Mouse (Mus musculus) stomach, postnatal 0 days (tissue): ENCODE results near the gene Abcg4.

Experiments used
- CTCF ChIP-seq: IDR thresholded peaks from 2 replicates; pipeline ENCODE4 v1.5.1; 2016; ENCODE audit warnings: antibody characterized with exemption, low read depth, mild to moderate bottlenecking, moderate library complexity
- EP300 ChIP-seq: optimal IDR thresholded peaks from 2 replicates; pipeline ENCODE3; 2016; ENCODE audit warnings: antibody characterized with exemption

DNA sequence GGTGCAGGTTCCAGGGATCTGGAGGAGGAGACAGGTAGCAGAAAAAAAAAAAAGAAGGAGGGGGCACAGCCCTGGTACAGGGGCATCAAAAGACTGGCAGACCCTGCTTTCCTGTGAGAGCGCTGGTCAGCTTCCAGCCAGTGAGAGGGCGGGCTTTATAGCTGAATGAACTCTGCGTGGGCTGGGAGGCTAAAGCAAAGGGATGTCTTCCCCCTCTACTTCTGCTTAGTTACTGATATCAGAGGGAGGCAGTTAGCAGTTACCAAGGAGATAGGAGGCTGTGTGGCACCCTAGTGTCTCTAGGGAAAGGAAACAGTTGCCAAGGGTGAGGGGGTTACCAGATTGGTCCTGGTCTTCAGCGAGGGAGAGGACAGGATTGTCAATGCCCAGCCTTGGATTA, 38.0 kb downstream of the Abcg4 start:
- TF ChIP-seq CTCF (no peak), EP300 (no peak)
